Mouse (Mus musculus) skeletal muscle tissue, adult 2 months (tissue): ENCODE data around the gene Camta1.
"Not testable (repeated sequence)": the region's sequence is repeated elsewhere in the genome, so short reads cannot be mapped to it uniquely, and the experiment has no call there.

Experiments
- DNase-seq: peaks from one replicate; pipeline ENCODE4 v3.0.0-alpha.2; 2012; ENCODE audit warnings: low read depth, low spot score

Gene Camta1

GRCm38 (mm10) chr4:150939991-150940651 is 921.6 kb downstream of the Camta1 start:
- no peak for DNase-seq

GRCm38 (mm10) chr4:150938063-150938452 is 923.6 kb downstream of the Camta1 start:
- DNase-seq = no peak

- no peak for DNase-seq
Measured at GRCm38 (mm10) chr4:150937293-150938062, 924.2 kb downstream of the Camta1 start.

- no peak for DNase-seq
Measured at GRCm38 (mm10) chr4:150933503-150933902, 928.2 kb downstream of the Camta1 start.

GRCm38 (mm10) chr4:150927789-150928188 is 933.9 kb downstream of the Camta1 start:
- no peak for DNase-seq

- no peak for DNase-seq
Measured at GRCm38 (mm10) chr4:150926924-150927705, 934.6 kb downstream of the Camta1 start.

GRCm38 (mm10) chr4:150925923-150926322 is 935.8 kb downstream of the Camta1 start:
- DNase-seq = no peak

- DNase-seq = no peak
Measured at GRCm38 (mm10) chr4:150924936-150925335, 936.7 kb downstream of the Camta1 start.

GRCm38 (mm10) chr4:150924308-150924707 is 937.4 kb downstream of the Camta1 start:
- no peak for DNase-seq

GRCm38 (mm10) chr4:150921206-150921605 is 940.5 kb downstream of the Camta1 start:
- DNase-seq = no peak

GRCm38 (mm10) chr4:150917336-150918027 is 944.2 kb downstream of the Camta1 start:
- DNase-seq = no peak

GRCm38 (mm10) chr4:150915181-150915906 is 946.3 kb downstream of the Camta1 start:
- DNase-seq = no peak

GRCm38 (mm10) chr4:150914290-150914733 is 947.4 kb downstream of the Camta1 start, which contains the start of the genes Park7 and Tnfrsf9:
Park7 (minus strand) TSS chr4:150914437.
Tnfrsf9 (plus strand) TSS chr4:150914562.
- DNase-seq = peak; percentile 99

- DNase-seq = no peak
Measured at GRCm38 (mm10) chr4:150913743-150914142, 947.9 kb downstream of the Camta1 start.

GRCm38 (mm10) chr4:150910164-150910951 is 951.3 kb downstream of the Camta1 start:
- DNase-seq = no peak

GRCm38 (mm10) chr4:150909451-150910156 is 952.1 kb downstream of the Camta1 start:
- DNase-seq = peak; percentile 99

GRCm38 (mm10) chr4:150908512-150908911 is 953.2 kb downstream of the Camta1 start:
- DNase-seq = not testable (repeated sequence)

GRCm38 (mm10) chr4:150907099-150907498 is 954.6 kb downstream of the Camta1 start:
- DNase-seq = peak; percentile 76

GRCm38 (mm10) chr4:150903091-150903742 is 958.5 kb downstream of the Camta1 start:
- DNase-seq = peak; percentile 81
